Mouse (Mus musculus) MEL (cell line): ENCODE measurements around the gene Zfpl1. TPM values are rescaled to one million over a fixed set of nuclear protein-coding genes. Genes with fewer than 3 reads are reported as not detected.

Experiments
- DNase-seq: peaks from one replicate; pipeline ENCODE4 v3.0.0; 2011; ENCODE audit warnings: low read depth, low spot score
- H3K27ac ChIP-seq: 2 replicates; pipeline ENCODE4 v1.5.1; 2012; ENCODE audit warnings: low read depth, mild to moderate bottlenecking, control low read depth, low read length, moderate library complexity; ENCODE audit not compliant: control insufficient read depth
- H3K27me3 ChIP-seq, 2 experiments: fragments of 150-350 bp in 1 of 2; sonication (generic) in 1 of 2; 2 replicates each; pipeline ENCODE4 v1.6.1; 2012; ENCODE audit warnings: low read length in 2 of 2, mild to moderate bottlenecking in 2 of 2, improper control_type of control experiment in 1 of 2, moderate library complexity in 1 of 2; ENCODE audit not compliant: insufficient read depth in 2 of 2, control insufficient read depth in 1 of 2
- H3K36me3 ChIP-seq, 2 experiments: 2 replicates each; pipeline ENCODE4 v1.6.1; 2012 to 2014; ENCODE audit warnings: low read length in 2 of 2, improper control_type of control experiment in 1 of 2, inconsistent platforms in 1 of 2, mild to moderate bottlenecking in 1 of 2; ENCODE audit not compliant: insufficient read depth in 2 of 2, control insufficient read depth in 1 of 2
- H3K4me1 ChIP-seq, 2 experiments: fragments of 150-350 bp in 1 of 2; sonication (generic) in 1 of 2; 2 replicates each; pipeline ENCODE4 v1.6.1; 2012; ENCODE audit warnings: low read length in 2 of 2, improper control_type of control experiment in 1 of 2, mild to moderate bottlenecking in 1 of 2; ENCODE audit not compliant: insufficient read depth in 2 of 2, control insufficient read depth in 1 of 2
- H3K4me3 ChIP-seq, 2 experiments: fragments of 150-350 bp in 1 of 2; sonication (generic) in 1 of 2; 2 replicates each; pipeline ENCODE4 v1.5.1; 2012; ENCODE audit warnings: low read depth in 2 of 2, low read length in 2 of 2, mild to moderate bottlenecking in 2 of 2, moderate library complexity in 2 of 2, control low read depth in 1 of 2, improper control_type of control experiment in 1 of 2; ENCODE audit not compliant: control insufficient read depth in 1 of 2, insufficient read depth in 1 of 2
- H3K79me2 ChIP-seq: 2 replicates; pipeline ENCODE4 v1.6.1; 2012; ENCODE audit warnings: mild to moderate bottlenecking, low read length, moderate library complexity; ENCODE audit not compliant: control insufficient read depth, poor library complexity, insufficient read depth
- H3K9ac ChIP-seq: 2 replicates; pipeline ENCODE4 v1.6.1; 2012; ENCODE audit warnings: low read depth, mild to moderate bottlenecking, control low read depth, low read length, moderate library complexity; ENCODE audit not compliant: control insufficient read depth, poor library complexity, severe bottlenecking
- H3K9me3 ChIP-seq: fragments of 150-350 bp; sonication (generic); replicated peaks from 2 replicates; pipeline ENCODE4 v1.6.1; 2012; ENCODE audit warnings: mild to moderate bottlenecking, low read length, improper control_type of control experiment, moderate library complexity; ENCODE audit not compliant: insufficient read depth
- CTCF ChIP-seq, 3 experiments: IDR thresholded peaks in 2 of 3; conservative IDR thresholded peaks in 1 of 3; 2 replicates each; pipeline ENCODE4 v1.5.1; 2011 to 2012; ENCODE audit warnings: low read length in 3 of 3, low read depth in 2 of 3, mild to moderate bottlenecking in 2 of 3, improper control_type of control experiment in 1 of 3, inconsistent platforms in 1 of 3, mixed read lengths in 1 of 3, moderate library complexity in 1 of 3; ENCODE audit not compliant: control insufficient read depth in 1 of 3, insufficient read depth in 1 of 3, poor library complexity in 1 of 3, severe bottlenecking in 1 of 3
- E2F4 ChIP-seq: IDR thresholded peaks from 2 replicates; pipeline ENCODE4 v1.6.1; 2011; ENCODE audit warnings: low read depth, low read length, improper control_type of control experiment, borderline replicate concordance
- GABPA ChIP-seq: IDR thresholded peaks from 2 replicates; pipeline ENCODE4 v1.6.1; 2012; ENCODE audit warnings: low read depth, mild to moderate bottlenecking, inconsistent platforms, low read length, improper control_type of control experiment, moderate library complexity
- HCFC1 ChIP-seq: IDR thresholded peaks from 2 replicates; pipeline ENCODE4 v1.6.1; 2012; ENCODE audit warnings: low read depth, mild to moderate bottlenecking, inconsistent platforms, low read length, improper control_type of control experiment, moderate library complexity
- KAT2A ChIP-seq: conservative IDR thresholded peaks from 2 replicates; pipeline ENCODE4 v1.6.1; 2012; ENCODE audit warnings: low read depth, low read length, improper control_type of control experiment, inconsistent platforms
- MYB ChIP-seq: IDR thresholded peaks from 2 replicates; pipeline ENCODE4 v1.6.1; 2011; ENCODE audit warnings: mild to moderate bottlenecking, low read depth, low read length, improper control_type of control experiment
- MYC ChIP-seq: IDR thresholded peaks from 2 replicates; pipeline ENCODE4 v1.6.1; 2011; ENCODE audit warnings: low read depth, mild to moderate bottlenecking, low read length, improper control_type of control experiment, moderate library complexity
- POLR2A ChIP-seq, 2 experiments: IDR thresholded peaks; 2 replicates each; pipeline ENCODE4 v1.6.1; 2011 to 2012; ENCODE audit warnings: low read length in 2 of 2, mild to moderate bottlenecking in 2 of 2, control low read depth in 1 of 2, improper control_type of control experiment in 1 of 2, low read depth in 1 of 2, moderate library complexity in 1 of 2; ENCODE audit not compliant: control insufficient read depth in 1 of 2, insufficient read depth in 1 of 2, poor library complexity in 1 of 2
- POLR2AphosphoS2 ChIP-seq: IDR thresholded peaks from 2 replicates; pipeline ENCODE4 v1.6.1; 2011; ENCODE audit warnings: low read length, improper control_type of control experiment
- RAD21 ChIP-seq: IDR thresholded peaks from 2 replicates; pipeline ENCODE4 v1.6.1; 2011; ENCODE audit warnings: mild to moderate bottlenecking, low read depth, low read length, improper control_type of control experiment
- SIN3A ChIP-seq: IDR thresholded peaks from 2 replicates; pipeline ENCODE4 v1.6.1; 2012; ENCODE audit warnings: low read length, improper control_type of control experiment, inconsistent platforms
- SMC3 ChIP-seq: IDR thresholded peaks from 2 replicates; pipeline ENCODE4 v1.6.1; 2011; ENCODE audit warnings: low read depth, low read length, improper control_type of control experiment
- TAL1 ChIP-seq: IDR thresholded peaks from 2 replicates; pipeline ENCODE4 v1.6.1; 2012; ENCODE audit warnings: mild to moderate bottlenecking, inconsistent platforms, low read length, moderate library complexity, mixed read lengths
- TBP ChIP-seq: IDR thresholded peaks from 2 replicates; pipeline ENCODE4 v1.8.0; 2011; ENCODE audit warnings: low read depth, low read length, improper control_type of control experiment
- ZC3H11A ChIP-seq: IDR thresholded peaks from 2 replicates; pipeline ENCODE4 v1.6.1; 2012; ENCODE audit warnings: low read depth, mild to moderate bottlenecking, inconsistent platforms, low read length, improper control_type of control experiment
- ZKSCAN1 ChIP-seq: IDR thresholded peaks from 2 replicates; pipeline ENCODE4 v1.6.1; 2012; ENCODE audit warnings: low read depth, mild to moderate bottlenecking, inconsistent platforms, low read length, improper control_type of control experiment, moderate library complexity
- polyA plus RNA-seq, 2 experiments: library from polyadenylated mRNA; stranded (reverse) in 1 of 2; unstranded in 1 of 2; fragments of >175 nt in 1 of 2; fragments of >200 nt in 1 of 2; gene quantifications; 2 replicates each; pipeline versions ENCODE4 v1.2.1 to v1.2.4; 2012; ENCODE audit warnings: low replicate concordance in 2 of 2, low read depth in 1 of 2; ENCODE audit not compliant: insufficient read length in 2 of 2, insufficient read depth in 1 of 2, missing spikeins in 1 of 2
- total RNA-seq: library from RNA; depleted of rRNA; stranded (reverse); fragments of 300-350 nt; gene quantifications from 2 replicates; pipeline ENCODE4 v1.2.3, GENCODE M21; 2012

The Zfpl1 gene
- total and polyA plus RNA-seq, 3 experiments, result 40.1 to 56.4 TPM; not detected in 1

DNA sequence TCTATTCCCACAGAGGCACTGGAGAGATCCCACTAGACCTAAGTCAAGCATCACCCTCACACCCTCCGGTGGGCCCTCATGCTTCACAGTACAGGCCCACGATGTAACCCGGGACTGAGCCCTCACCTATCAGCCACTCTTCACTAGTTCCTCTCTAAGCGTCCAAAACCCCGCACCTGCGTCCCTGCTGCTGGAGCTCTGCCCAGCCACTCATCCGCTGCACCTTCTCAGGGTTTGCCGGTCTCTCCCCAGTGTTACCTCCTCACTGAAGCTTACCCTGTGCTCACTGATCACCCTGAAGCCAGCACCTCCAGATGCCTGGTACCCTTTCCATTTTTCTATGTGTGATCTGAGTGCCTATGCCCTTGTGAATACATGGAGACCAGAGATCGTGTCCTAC, 42.5 kb downstream of the Zfpl1 start:
- DNase-seq, result no peak
- Histone ChIP-seq H3K9ac (no peak overlapping the region), H3K9me3 (no peaks in the 10 kb centered on the region), H3K4me3 (no peak overlapping the region), H3K79me2 (peaks cover 10% of the 10 kb centered on the region), H3K27me3 (no peaks in the 10 kb centered on the region), H3K27ac (no peak overlapping the region), H3K4me1 (peaks cover 3 to 10% of the 10 kb centered on the region in 2 experiments), H3K36me3 (peaks cover 0 to 8% of the 10 kb centered on the region in 2 experiments; a peak in 2 of 4 replicates)
- no peak for TF ChIP-seq SIN3A
- no peak for TF ChIP-seq ZKSCAN1
- TF ChIP-seq POLR2AphosphoS2, result no peak

DNA sequence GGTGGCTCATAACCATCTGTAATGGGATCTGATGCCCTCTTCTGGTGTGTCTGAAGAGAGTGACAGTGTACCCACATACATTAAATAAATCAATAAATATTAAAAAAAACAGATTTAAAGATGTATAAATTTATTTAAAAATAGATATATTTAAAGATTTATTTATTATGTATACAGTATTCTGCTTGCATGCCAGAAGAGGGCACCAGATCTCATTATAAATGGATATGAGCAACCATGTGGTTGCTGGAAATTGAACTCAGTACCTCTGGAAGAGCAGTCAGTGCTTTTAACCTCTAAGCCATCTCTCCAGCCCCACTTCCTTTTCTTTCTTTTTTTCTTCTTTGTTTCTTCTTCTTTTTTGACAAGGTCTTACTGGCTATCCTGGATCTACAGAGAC, 44.8 kb downstream of the Zfpl1 start:
- Histone ChIP-seq H3K4me1 (peaks cover under 1 to 7% of the 10 kb centered on the region in 2 experiments), H3K9me3 (no peaks in the 10 kb centered on the region), H3K4me3 (no peak overlapping the region), H3K27ac (no peak overlapping the region), H3K27me3 (no peaks in the 10 kb centered on the region; a peak in 1 of 4 replicates), H3K79me2 (no peaks in the 10 kb centered on the region), H3K9ac (no peak overlapping the region), H3K36me3 (peaks cover 0 to 5% of the 10 kb centered on the region in 2 experiments; a peak in 2 of 4 replicates)
- TF ChIP-seq CTCF (IDR thresholded peaks at IDR 0.05 in 2 of 3, conservative IDR thresholded peaks at IDR 0.05 in 1 of 3; ENCODE audit: control insufficient read depth in 1 of 3, insufficient read depth in 1 of 3, low read depth in 2 of 3, low read length in 3 of 3, poor library complexity in 1 of 3, severe bottlenecking in 1 of 3), result peak in 2 of 3 experiments; percentile 9 to 38; a peak in 2 of 6 replicates
- peak; percentile 82 for TF ChIP-seq MYC
- peak; percentile 41 for TF ChIP-seq SMC3
- peak; percentile 34 for TF ChIP-seq RAD21
- no peak for TF ChIP-seq POLR2AphosphoS2
- TF ChIP-seq TBP, result peak; percentile 85
- peak; percentile 16; the same call in 1 of the 2 replicates for TF ChIP-seq ZC3H11A
- TF ChIP-seq HCFC1, result no peak
- DNase-seq, result peak; percentile 50

DNA sequence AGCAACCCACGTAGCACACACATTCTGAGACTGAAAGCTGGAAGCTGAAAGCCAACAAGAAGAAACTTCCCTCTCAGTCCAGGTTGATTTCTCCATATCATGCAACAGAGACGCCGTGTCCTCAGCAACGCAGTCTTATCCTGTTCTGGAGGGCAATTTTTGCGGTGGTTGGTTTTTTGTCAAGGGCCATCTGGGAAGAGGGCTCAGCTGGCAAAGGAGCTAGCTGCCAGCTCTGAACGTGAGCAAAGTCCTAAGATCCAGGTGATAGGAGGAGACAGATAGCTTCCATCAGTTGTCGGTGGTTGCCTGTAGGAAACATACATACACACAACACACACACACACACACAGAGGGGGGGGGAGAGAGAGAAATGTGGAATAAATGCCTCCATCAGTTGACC, 46.4 kb downstream of the Zfpl1 start:
- no peak for DNase-seq
- no peak for TF ChIP-seq KAT2A
- no peak for TF ChIP-seq E2F4
- no peak for TF ChIP-seq GABPA
- TF ChIP-seq POLR2AphosphoS2, result no peak
- no peak for TF ChIP-seq POLR2A (IDR thresholded peaks at IDR 0.05; ENCODE audit: control insufficient read depth in 1 of 2, insufficient read depth in 1 of 2, low read depth in 1 of 2, low read length in 2 of 2, poor library complexity in 1 of 2)
- TF ChIP-seq SIN3A, result no peak
- TF ChIP-seq TAL1, result no peak
- TF ChIP-seq MYB, result no peak
- Histone ChIP-seq H3K27ac (no peak overlapping the region), H3K9ac (no peak overlapping the region), H3K36me3 (peaks cover 0 to 3% of the 10 kb centered on the region in 2 experiments; a peak in 2 of 4 replicates), H3K27me3 (no peaks in the 10 kb centered on the region; a peak in 1 of 4 replicates), H3K4me3 (no peak overlapping the region), H3K4me1 (peaks cover 0 to 3% of the 10 kb centered on the region in 2 experiments; a peak in 2 of 4 replicates), H3K9me3 (no peaks in the 10 kb centered on the region), H3K79me2 (no peaks in the 10 kb centered on the region)
